Mouse (Mus musculus) neural tube, embryonic 12.5 days (tissue): ENCODE measurements around the gene Olfr1045. TPM values are rescaled to one million over a fixed set of nuclear protein-coding genes. Genes with fewer than 3 reads are reported as not detected.
"Not testable (repeated sequence)": the region's sequence is repeated elsewhere in the genome, so short reads cannot be mapped to it uniquely, and the experiment has no call there.

Source experiments
- ATAC-seq: fragments of 200-750 bp; cut with Nextera tagmentation; 2 replicates; pipeline ENCODE4 v1.8.0; 2017; ENCODE audit warnings: low read depth, mild to moderate bottlenecking, moderate TSS enrichment, moderate library complexity; ENCODE audit not compliant: low FRiP score
- H3K27ac ChIP-seq: fragments of 300-500 bp; sonication (generic); 2 replicates; pipeline ENCODE4 v1.5.1; 2016
- H3K27me3 ChIP-seq: fragments of 300-500 bp; sonication (generic); replicated peaks from 2 replicates; pipeline ENCODE4 v1.6.1; 2016; ENCODE audit warnings: mild to moderate bottlenecking
- H3K36me3 ChIP-seq: fragments of 300-500 bp; sonication (generic); 2 replicates; pipeline ENCODE4 v1.6.1; 2016; ENCODE audit warnings: mild to moderate bottlenecking
- H3K4me1 ChIP-seq: fragments of 300-500 bp; sonication (generic); 2 replicates; pipeline ENCODE4 v1.6.1; 2016
- H3K4me2 ChIP-seq: fragments of 300-500 bp; sonication (generic); replicated peaks from 2 replicates; pipeline ENCODE4 v1.6.1; 2016; ENCODE audit warnings: mild to moderate bottlenecking
- H3K4me3 ChIP-seq: fragments of 300-500 bp; sonication (generic); 2 replicates; pipeline ENCODE4 v1.5.1; 2016
- H3K9ac ChIP-seq: fragments of 300-500 bp; sonication (generic); 2 replicates; pipeline ENCODE4 v1.6.1; 2016; ENCODE audit warnings: mild to moderate bottlenecking
- H3K9me3 ChIP-seq: fragments of 300-500 bp; sonication (generic); 2 replicates; pipeline ENCODE4 v1.6.1; 2016; ENCODE audit warnings: mild to moderate bottlenecking
- WGBS: fragments of 180-500 bp; shearing (Covaris S2); methylation state at CpG from one replicate; pipeline ENCODE4 v1.1.7; 2016; 5-methylcytosine and 5-hydroxymethylcytosine counted together
- polyA plus RNA-seq: library from polyadenylated mRNA; unstranded; fragments of >200 nt; fragmentation: Nextera tagmentation; extraction: Ambion mirVana; gene quantifications from 2 replicates; pipeline ENCODE4 v1.2.1, GENCODE M21; 2016

The Olfr1045 gene
- polyA plus RNA-seq, result not detected in 2 replicates

DNA sequence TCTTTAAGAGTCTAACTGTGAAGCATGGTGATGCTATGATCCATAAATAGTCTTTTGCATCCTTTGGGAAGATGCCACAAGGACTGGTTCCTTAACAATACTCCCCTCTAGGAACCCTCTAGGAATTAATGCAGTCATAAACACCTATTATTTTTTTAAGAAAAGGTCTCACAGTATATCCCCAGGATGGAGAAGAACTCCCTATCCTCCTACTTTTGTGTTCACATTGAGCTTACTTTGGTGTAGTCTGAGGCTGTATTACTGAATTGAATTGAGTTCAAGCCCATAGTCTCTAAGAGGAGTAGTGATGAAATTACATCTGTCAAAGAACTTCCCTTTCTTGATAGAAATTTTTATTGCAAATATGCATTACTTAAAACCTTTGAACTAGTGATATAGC, at the start of gene Olfr1045:
TSS of gene Olfr1045 (minus strand) at position 101 of the 400 bp plus-strand sequence.
- Histone ChIP-seq H3K27ac (no peak within 1 kb of the TSS), H3K4me1 (no peaks in the 10 kb centered on the region), H3K27me3 (no peaks in the 10 kb centered on the region), H3K9me3 (no peaks in the 10 kb centered on the region), H3K4me3 (no peak within 1 kb of the TSS), H3K9ac (no peak within 1 kb of the TSS), H3K36me3 (no peaks in the 10 kb centered on the region), H3K4me2 (no peak within 1 kb of the TSS)
- no peak for ATAC-seq

DNA sequence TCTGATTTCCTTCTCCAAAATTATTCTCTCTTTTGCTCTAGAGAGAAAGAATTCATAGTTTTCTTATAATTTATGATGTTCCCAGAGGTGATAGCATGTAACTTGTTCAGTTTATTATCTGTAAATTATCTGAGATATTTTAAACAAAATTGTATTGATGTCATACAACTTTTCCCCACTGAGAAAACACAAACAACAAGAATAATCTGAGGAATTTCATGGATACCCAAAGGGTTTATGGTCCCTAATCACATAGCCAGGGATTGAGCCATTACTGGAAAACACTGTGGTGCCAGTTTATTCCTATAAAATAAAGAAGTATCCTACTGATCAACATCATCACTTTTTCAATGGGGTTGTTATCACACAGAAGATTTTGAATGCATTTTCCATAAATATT, 37.4 kb upstream of the Olfr1045 start, which contains the start of gene Olfr1048:
TSS of gene Olfr1048 (minus strand) at position 101 of the 400 bp plus-strand sequence.
- Histone ChIP-seq H3K36me3 (no peaks in the 10 kb centered on the region), H3K9me3 (no peaks in the 10 kb centered on the region), H3K27ac (no peak within 1 kb of the TSS), H3K4me1 (no peaks in the 10 kb centered on the region), H3K9ac (no peak within 1 kb of the TSS), H3K4me3 (no peak within 1 kb of the TSS), H3K4me2 (no peak within 1 kb of the TSS), H3K27me3 (no peaks in the 10 kb centered on the region)
- no peak for ATAC-seq

DNA sequence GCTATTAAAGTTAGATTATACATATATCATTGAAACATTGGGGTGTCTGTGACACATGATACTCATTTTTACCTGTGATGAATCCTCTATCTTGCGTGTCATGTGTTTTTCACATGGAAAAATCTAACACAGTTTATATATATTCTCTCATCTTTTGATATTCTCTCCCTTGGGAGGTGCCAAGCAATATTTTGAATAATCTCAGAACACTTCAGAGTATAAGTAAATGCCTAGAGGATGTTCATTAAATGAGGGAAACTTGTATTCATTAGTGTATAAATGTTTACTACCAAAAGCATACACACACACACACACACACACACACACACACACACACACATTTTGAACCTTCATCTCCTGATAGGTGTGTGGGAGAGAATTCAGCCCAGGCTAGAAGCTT, 28.5 kb upstream of the Olfr1045 start, which contains the start of gene Olfr1047:
TSS of gene Olfr1047 (minus strand) at position 101 of the 400 bp plus-strand sequence.
- H3K9ac ChIP-seq, result no peak within 1 kb of the TSS
- ATAC-seq, result no peak
- no peaks in the 10 kb centered on the region for H3K9me3 ChIP-seq
- H3K4me2 ChIP-seq, result no peak within 1 kb of the TSS
- H3K27me3 ChIP-seq, result no peaks in the 10 kb centered on the region
- 89% methylated on average over 1 of the region's 1 CpGs for WGBS
- H3K4me3 ChIP-seq, result no peak within 1 kb of the TSS
- H3K36me3 ChIP-seq, result no peaks in the 10 kb centered on the region
- H3K4me1 ChIP-seq, result no peaks in the 10 kb centered on the region
- H3K27ac ChIP-seq, result no peak within 1 kb of the TSS

DNA sequence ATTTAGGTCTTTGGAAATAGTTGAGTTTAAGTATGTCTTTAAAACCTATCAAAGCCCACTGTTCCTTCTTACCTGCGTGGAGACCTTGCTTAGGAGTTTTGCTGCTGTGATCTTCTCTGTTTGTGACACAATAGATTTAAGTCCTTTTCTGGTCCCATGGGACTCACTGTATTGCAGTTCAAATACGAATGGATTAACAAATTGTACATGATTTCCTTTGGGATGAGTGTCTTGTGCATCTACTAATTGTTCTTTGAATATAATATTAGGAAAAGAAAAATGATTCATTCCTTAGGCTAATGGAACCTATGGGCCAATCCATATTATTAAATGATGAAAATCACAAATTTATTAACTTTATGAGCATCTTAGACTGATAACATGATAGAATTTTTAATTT, 16.4 kb upstream of the Olfr1045 start, which contains the start of gene Olfr1046:
TSS of gene Olfr1046 (minus strand) at position 101 of the 400 bp plus-strand sequence.
- H3K36me3 ChIP-seq, result no peaks in the 10 kb centered on the region
- H3K9ac ChIP-seq, result no peak within 1 kb of the TSS
- H3K27me3 ChIP-seq, result no peaks in the 10 kb centered on the region
- no peak within 1 kb of the TSS for H3K4me3 ChIP-seq
- no peak for ATAC-seq
- no peak within 1 kb of the TSS for H3K4me2 ChIP-seq
- no peaks in the 10 kb centered on the region for H3K4me1 ChIP-seq
- no peak within 1 kb of the TSS for H3K27ac ChIP-seq
- WGBS, result 72% methylated on average over 2 of the region's 2 CpGs
- no peaks in the 10 kb centered on the region for H3K9me3 ChIP-seq

DNA sequence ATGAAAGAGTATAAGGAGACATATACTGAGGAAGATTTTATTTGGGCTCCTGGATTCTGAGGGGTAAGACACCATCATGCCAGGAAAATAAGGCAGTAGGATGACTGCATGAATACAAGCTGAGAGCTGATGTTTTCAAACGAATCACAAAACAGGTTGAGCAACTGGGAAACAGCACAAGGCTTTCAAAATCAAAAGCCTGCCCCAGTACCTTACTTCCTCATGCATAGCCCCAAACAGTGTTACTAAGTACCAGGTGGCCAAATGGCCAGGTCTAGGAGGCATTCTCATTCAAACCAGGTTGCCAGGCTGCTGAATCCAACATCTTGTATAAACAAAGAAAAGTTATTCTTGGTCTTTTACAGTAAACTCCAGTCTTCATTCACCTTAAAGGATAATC, 6.9 kb downstream of the Olfr1045 start:
- H3K27me3 ChIP-seq, result no peaks in the 10 kb centered on the region
- ATAC-seq, result no peak
- no peak overlapping the region for H3K27ac ChIP-seq
- no peaks in the 10 kb centered on the region for H3K9me3 ChIP-seq
- H3K4me1 ChIP-seq, result no peaks in the 10 kb centered on the region
- no peak overlapping the region for H3K4me2 ChIP-seq
- H3K36me3 ChIP-seq, result no peaks in the 10 kb centered on the region
- H3K9ac ChIP-seq, result no peak overlapping the region
- H3K4me3 ChIP-seq, result no peak overlapping the region
- 69% methylated on average over 1 of the region's 1 CpGs for WGBS

DNA sequence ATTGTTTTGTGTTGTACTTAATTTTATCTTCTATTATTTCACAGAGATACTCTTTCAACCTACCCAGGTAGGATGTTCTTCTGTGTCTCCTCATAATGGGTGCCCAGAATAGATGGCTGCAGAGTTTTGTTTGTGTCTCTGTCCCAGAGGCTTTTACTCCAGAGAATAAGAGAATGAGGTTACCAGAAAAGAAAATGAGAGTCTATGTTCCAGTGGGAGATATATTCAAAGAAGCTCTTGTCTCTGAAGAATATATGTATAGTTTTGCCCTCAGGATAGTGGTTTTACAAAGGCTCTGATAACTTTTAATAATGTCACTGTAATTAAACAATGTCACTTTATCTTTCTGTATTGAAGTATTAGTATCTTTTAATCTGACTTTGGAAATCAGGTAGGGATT, 17.2 kb downstream of the Olfr1045 start, which contains the start of gene Olfr52:
TSS of gene Olfr52 (minus strand) at position 101 of the 400 bp plus-strand sequence.
- Histone ChIP-seq H3K4me3 (no peak within 1 kb of the TSS), H3K27me3 (no peaks in the 10 kb centered on the region), H3K4me1 (no peaks in the 10 kb centered on the region), H3K27ac (no peak within 1 kb of the TSS), H3K9me3 (no peaks in the 10 kb centered on the region), H3K9ac (no peak within 1 kb of the TSS), H3K4me2 (no peak within 1 kb of the TSS), H3K36me3 (no peaks in the 10 kb centered on the region)
- ATAC-seq, result no peak

DNA sequence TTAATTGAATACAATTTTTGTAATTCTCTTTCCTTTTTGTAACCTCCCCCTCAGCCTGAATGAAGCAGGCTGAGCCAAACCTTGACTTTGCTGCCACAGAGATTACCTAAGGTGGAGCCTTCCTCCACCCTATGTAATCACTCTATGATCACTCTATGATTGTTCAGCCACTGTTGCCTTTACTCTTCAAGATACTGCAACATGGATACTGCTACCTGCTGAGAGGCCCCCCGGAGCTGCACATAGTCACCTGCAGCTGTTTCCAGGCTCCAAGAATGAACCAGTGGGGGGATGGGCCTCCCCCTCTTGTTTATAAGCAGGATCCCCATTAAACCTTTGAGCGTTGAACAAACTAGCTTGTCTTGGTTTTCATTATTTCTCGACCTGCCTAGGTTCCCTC, 22.9 kb downstream of the Olfr1045 start:
- no peaks in the 10 kb centered on the region for H3K27me3 ChIP-seq
- H3K36me3 ChIP-seq, result no peaks in the 10 kb centered on the region
- no peaks in the 10 kb centered on the region for H3K4me1 ChIP-seq
- WGBS, result 84% methylated on average over 3 of the region's 3 CpGs
- H3K4me3 ChIP-seq, result no peak overlapping the region
- no peak for ATAC-seq
- no peak overlapping the region for H3K9ac ChIP-seq
- H3K27ac ChIP-seq, result no peak overlapping the region
- no peak overlapping the region for H3K4me2 ChIP-seq
- no peaks in the 10 kb centered on the region for H3K9me3 ChIP-seq

DNA sequence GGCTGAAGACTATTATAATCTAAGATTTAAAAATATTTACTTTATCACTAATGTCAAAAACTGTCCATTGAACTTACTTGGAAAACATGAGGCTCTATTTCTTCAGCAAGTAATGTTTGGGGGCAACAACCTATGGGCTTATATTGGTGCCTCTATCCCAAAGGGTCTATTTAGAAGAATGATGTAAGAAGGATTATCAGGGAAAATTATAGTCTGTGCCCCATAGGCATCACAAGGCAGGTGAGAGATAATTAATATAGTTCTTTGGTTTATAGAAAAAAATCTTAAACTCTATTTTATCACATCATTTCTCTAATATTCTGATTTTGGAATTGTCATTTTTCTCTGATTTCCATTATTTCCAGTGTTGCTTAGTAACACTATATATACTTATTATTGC, 25.1 kb downstream of the Olfr1045 start, which contains the start of gene Olfr1044:
TSS of gene Olfr1044 (minus strand) at position 101 of the 400 bp plus-strand sequence.
- H3K27me3 ChIP-seq, result no peaks in the 10 kb centered on the region
- H3K4me1 ChIP-seq, result no peaks in the 10 kb centered on the region
- no peaks in the 10 kb centered on the region for H3K36me3 ChIP-seq
- H3K4me2 ChIP-seq, result no peak within 1 kb of the TSS
- no peak for ATAC-seq
- H3K27ac ChIP-seq, result no peak within 1 kb of the TSS
- no peak within 1 kb of the TSS for H3K4me3 ChIP-seq
- no peak within 1 kb of the TSS for H3K9ac ChIP-seq
- no peaks in the 10 kb centered on the region for H3K9me3 ChIP-seq

DNA sequence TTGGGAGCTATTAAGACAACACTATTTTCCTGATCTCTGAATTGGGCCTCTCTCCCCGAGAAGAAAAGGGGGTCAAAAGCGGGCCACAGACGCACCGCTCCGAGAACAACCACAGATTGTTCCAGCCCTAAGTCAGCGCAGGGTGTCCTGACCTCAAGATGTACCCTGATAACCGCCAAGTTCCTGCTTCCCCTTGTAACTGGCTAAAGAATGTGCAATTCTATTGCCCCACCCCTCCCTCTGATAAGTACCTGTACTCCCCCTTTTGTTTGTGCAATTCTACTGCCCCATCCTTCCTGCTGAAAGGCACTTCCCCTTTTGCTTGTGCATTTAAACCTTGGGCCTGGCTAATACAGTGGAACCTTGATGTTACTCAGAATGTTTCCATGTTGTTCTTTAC, 27.4 kb downstream of the Olfr1045 start:
- H3K4me3 ChIP-seq, H3K36me3 ChIP-seq, H3K9me3 ChIP-seq, H3K9ac ChIP-seq, H3K27me3 ChIP-seq, H3K4me2 ChIP-seq, ATAC-seq, H3K4me1 ChIP-seq, H3K27ac ChIP-seq: not testable (repeated sequence)
- 83% methylated on average over 7 of the region's 7 CpGs for WGBS

DNA sequence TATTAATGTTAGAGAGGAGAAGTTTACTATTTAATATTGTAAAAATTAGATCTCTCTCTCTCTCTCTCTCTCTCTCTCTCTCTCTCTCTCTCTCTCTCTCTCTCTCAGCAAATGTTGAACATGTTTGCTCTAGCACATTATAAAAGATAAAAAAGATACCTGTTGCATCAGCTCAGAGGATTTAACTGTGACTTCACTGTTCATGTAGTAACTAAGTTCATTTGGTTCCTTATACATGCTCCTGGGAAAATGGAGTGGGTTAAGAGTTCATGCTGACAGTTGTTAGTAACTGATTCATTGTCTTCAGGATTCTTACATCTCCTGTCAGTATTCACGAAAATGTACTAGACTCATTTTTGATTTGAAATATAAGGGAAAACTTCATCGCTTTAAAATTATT, 35.4 kb downstream of the Olfr1045 start, which contains the start of gene Olfr1043:
TSS of gene Olfr1043 (minus strand) at position 101 of the 400 bp plus-strand sequence.
- ATAC-seq, result no peak
- no peaks in the 10 kb centered on the region for H3K9me3 ChIP-seq
- no peak within 1 kb of the TSS for H3K27ac ChIP-seq
- H3K4me2 ChIP-seq, result no peak within 1 kb of the TSS
- WGBS, result 93% methylated on average over 2 of the region's 2 CpGs
- H3K36me3 ChIP-seq, result no peaks in the 10 kb centered on the region
- no peaks in the 10 kb centered on the region for H3K4me1 ChIP-seq
- no peaks in the 10 kb centered on the region for H3K27me3 ChIP-seq
- H3K4me3 ChIP-seq, result no peak within 1 kb of the TSS
- H3K9ac ChIP-seq, result no peak within 1 kb of the TSS

DNA sequence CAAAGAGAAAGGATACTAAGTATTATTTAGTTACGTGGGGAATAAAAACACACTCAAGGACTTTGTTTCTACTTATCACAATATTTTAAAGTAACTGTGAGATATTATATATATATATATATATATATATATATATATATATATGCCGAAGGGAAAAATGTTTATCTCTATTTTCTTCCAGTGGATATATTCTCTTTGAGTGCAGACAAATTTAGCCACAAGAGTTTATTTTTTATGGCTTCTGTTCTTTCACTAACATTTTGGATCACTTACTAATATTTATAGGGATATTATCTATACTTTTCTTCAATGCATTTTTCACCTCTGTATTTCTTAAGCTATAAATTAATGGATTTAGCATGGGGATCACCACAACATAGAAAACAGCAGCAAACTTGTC, 41.1 kb downstream of the Olfr1045 start, which contains the start of gene Olfr1042:
TSS of gene Olfr1042 (minus strand) at position 101 of the 400 bp plus-strand sequence.
- WGBS, result 90% methylated on average over 2 of the region's 2 CpGs
- H3K36me3 ChIP-seq, result no peaks in the 10 kb centered on the region
- no peak within 1 kb of the TSS for H3K4me2 ChIP-seq
- H3K27me3 ChIP-seq, result no peaks in the 10 kb centered on the region
- no peak within 1 kb of the TSS for H3K27ac ChIP-seq
- no peak for ATAC-seq
- H3K9me3 ChIP-seq, result no peaks in the 10 kb centered on the region
- no peaks in the 10 kb centered on the region for H3K4me1 ChIP-seq
- H3K4me3 ChIP-seq, result no peak within 1 kb of the TSS
- H3K9ac ChIP-seq, result no peak within 1 kb of the TSS

DNA sequence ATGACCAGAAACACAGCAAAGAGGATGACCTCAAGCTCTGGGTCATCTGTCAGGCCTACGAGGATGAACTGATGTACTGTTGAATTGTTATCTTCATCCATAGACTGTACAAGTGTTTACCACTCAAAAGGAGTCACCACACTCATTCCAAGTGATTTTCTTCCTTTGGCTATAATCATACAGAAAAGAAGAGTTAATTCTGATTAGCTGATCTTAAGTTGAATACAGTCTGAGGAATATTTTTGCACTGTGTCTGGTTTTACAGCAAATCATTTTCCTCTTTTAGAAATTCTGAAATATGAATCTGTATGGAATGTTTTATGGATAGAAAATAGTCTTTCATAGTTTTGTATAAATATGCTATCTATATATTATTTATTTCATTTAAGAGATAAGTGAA, 56.2 kb downstream of the Olfr1045 start, which contains the start of gene Olfr1040:
TSS of gene Olfr1040 (minus strand) at position 101 of the 400 bp plus-strand sequence.
- WGBS, result 88% methylated on average over 1 of the region's 1 CpGs
- no peaks in the 10 kb centered on the region for H3K36me3 ChIP-seq
- no peak within 1 kb of the TSS for H3K4me3 ChIP-seq

More for the DNA sequence above, 56.2 kb downstream of the Olfr1045 start, which contains the start of gene Olfr1040:
- no peaks in the 10 kb centered on the region for H3K4me1 ChIP-seq
- no peaks in the 10 kb centered on the region for H3K27me3 ChIP-seq
- H3K9me3 ChIP-seq, result no peaks in the 10 kb centered on the region
- no peak within 1 kb of the TSS for H3K9ac ChIP-seq
- no peak within 1 kb of the TSS for H3K27ac ChIP-seq
- H3K4me2 ChIP-seq, result no peak within 1 kb of the TSS
- ATAC-seq, result no peak
